Mouse (Mus musculus): ENCODE results near the gene Arpc4.

The Arpc4 gene

GRCm38 (mm10) chr6:113364518-113365135, 13.3 kb upstream of the Arpc4 start:
- DNase-seq (ENCODE audit: low spot score in 2 of 2) = no peak

GRCm38 (mm10) chr6:113366639-113367038, 11.3 kb upstream of the Arpc4 start:
- DNase-seq (ENCODE audit: low spot score in 2 of 2) = no peak

DNA sequence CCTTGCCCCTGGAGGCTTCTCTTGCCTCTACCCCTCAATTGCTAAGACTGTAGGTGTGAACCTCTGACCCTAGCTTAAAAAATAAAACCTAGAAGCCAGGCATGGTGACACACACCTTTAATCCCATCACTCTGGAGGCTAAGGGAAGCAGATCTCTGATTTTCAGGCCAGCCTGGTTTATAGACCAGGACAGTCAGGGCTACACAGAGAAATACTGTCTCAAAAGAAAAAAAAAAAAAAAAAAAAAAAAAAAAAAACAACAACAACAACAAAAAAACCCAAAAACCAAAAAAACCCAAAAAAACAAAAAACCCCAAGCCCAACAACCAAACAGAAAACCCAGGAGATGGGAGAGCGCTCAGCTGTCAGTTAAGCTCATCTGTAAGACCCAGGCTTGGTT, 10.3 kb upstream of the Arpc4 start:
- DNase-seq (ENCODE audit: low spot score in 2 of 2) = no peak

- DNase-seq (ENCODE audit: low spot score in 2 of 2) = no peak
These were observed 9.8 kb upstream of the Arpc4 start for GRCm38 (mm10) chr6:113368124-113368523.

- no peak for DNase-seq (ENCODE audit: low spot score in 2 of 2)
These were observed 9.3 kb upstream of the Arpc4 start for GRCm38 (mm10) chr6:113368577-113368976.

DNA sequence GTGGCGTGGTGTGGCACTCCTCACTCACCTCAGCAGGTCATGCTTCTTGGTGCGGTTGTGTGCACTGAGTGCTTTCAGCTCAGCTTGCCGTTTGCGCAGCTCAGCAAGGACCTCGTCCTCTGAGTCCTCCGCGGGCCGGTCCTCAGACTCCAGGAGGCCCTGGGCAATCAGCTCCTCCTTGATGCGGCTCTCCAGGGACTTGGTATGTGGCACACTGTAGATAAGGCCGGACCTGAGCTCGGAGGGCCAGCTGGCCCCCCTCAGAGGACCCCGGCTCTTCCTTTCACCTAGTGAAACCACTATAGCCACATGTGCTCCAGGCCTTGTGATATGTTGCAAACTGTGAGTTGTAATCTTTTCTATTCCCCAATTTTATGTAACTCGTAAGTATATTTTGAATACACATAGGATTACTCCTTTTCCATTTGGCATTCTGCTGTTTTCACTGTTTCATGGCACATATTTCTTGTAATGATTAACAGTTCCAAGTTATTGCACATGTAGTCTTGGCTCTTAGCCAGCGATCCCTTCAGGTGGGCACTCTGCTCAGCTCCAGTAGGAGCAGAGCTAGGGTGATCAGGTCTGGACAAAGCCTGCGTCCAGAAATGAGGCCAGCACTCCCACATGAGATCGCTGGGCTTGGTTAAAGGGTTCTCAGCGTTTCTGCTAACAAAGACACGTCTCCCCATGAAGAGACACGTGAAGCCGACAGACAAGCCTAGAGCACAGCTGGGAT, 7.6 kb upstream of the Arpc4 start:
- DNase-seq (ENCODE audit: low spot score in 2 of 2) = no peak

GRCm38 (mm10) chr6:113373491-113373890, 4.4 kb upstream of the Arpc4 start:
- DNase-seq (ENCODE audit: low spot score in 2 of 2) = no peak

DNA sequence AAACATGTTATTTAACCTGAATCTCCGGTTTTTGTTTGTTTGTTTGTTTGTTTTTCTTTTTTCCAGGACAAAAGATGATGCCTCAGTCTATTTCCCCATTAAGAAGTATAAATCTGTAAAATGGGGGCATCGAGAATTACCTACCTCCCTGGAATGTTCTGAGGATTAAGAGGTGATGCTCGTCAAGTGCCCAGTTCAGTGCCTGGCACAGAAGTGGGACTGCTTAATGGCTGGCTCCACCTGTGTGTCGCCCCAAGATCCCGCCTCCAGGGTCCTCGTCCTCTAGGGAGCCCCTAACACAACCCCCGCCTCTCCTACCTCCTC, 781 bp upstream of the Arpc4 start:
- no peak for DNase-seq (ENCODE audit: low spot score in 2 of 2)

- DNase-seq (ENCODE audit: low spot score in 2 of 2) = no peak
These were observed 1.3 kb downstream of the Arpc4 start for GRCm38 (mm10) chr6:113379246-113379645.

DNA sequence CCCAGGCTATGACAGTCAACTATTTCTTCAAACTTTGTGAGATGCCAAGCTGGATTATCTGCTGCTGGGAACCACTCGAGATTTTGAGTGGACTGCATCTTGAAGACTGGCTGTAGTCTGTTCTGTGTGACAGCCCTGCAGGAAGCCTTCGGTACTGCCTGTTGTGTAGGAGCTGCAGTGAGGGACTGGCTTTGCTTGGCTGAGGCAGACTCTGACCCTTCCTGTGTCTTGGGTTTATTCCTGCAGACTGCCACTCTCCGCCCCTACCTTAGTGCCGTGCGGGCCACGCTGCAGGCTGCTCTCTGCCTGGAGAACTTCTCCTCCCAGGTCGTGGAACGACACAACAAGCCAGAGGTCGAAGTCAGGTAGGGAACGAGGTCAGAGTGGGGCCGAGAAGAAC, 2.6 kb downstream of the Arpc4 start:
- no peak for DNase-seq (ENCODE audit: low spot score in 2 of 2)

- DNase-seq (ENCODE audit: low spot score in 2 of 2) = peak in 1 of 2 experiments; percentile 43
These were observed 6.5 kb downstream of the Arpc4 start for GRCm38 (mm10) chr6:113384351-113384927.

GRCm38 (mm10) chr6:113385160-113385714, 7.3 kb downstream of the Arpc4 start:
- DNase-seq (ENCODE audit: low spot score in 2 of 2) = no peak

DNA sequence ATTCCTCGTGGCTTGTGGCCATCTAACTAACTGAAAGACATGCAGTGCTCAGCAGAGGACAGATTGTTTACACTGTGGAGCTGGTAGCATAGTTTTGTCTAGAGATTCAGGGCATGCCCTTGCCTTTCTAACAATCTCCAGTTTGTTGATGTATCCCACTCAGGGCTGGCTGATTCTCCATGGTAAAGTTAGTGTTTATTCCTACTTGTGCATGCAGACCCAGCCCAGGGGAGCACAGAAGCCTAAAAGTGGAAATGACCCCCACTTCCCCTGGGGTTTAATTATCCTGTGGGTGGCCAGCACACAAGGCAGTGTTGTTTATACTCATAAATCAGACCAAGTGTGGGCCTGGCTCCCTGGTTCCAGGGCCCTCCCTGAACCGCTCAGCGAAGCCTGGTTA, 8.1 kb downstream of the Arpc4 start:
- no peak for DNase-seq (ENCODE audit: low spot score in 2 of 2)

GRCm38 (mm10) chr6:113388960-113389359, 11.0 kb downstream of the Arpc4 start, which contains the start of gene Ttll3:
TSS of gene Ttll3 (plus strand) at chr6:113389260.
- DNase-seq (ENCODE audit: low spot score in 2 of 2) = no peak

DNA sequence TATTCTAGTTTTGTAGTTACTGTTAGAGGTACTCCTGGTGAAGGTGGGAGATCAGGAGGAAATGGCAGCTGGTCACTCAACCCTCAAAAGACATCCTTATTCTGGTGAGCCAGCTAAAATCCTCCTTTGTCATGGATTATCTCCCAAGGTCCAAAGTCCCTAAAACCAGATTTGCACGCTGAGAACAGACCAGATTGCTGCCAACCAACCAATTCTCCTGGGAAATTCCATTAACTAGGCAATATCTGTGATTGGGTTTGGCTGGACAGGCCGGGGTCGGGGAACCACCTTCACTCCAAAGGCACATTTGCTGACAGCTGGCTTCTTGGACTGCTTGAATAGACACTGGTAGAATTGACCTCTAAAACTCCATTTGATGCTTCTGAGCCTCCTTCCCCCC, 12.8 kb downstream of the Arpc4 start:
- no peak for DNase-seq (ENCODE audit: low spot score in 2 of 2)

- no peak for DNase-seq (ENCODE audit: low spot score in 2 of 2)
These were observed 14.1 kb downstream of the Arpc4 start for GRCm38 (mm10) chr6:113392015-113392386.

- peak; percentile 44 to 45 for DNase-seq (ENCODE audit: low spot score in 2 of 2)
These were observed 14.6 kb downstream of the Arpc4 start for GRCm38 (mm10) chr6:113392387-113393071.

GRCm38 (mm10) chr6:113393951-113394350, 16.0 kb downstream of the Arpc4 start:
- no peak for DNase-seq (ENCODE audit: low spot score in 2 of 2)

- DNase-seq (ENCODE audit: low spot score in 2 of 2) = no peak
These were observed 16.9 kb downstream of the Arpc4 start for GRCm38 (mm10) chr6:113394811-113395210.

- DNase-seq (ENCODE audit: low spot score in 2 of 2) = no peak
These were observed 17.6 kb downstream of the Arpc4 start for GRCm38 (mm10) chr6:113395501-113395900.

GRCm38 (mm10) chr6:113396270-113397030, 18.5 kb downstream of the Arpc4 start:
- no peak for DNase-seq (ENCODE audit: low spot score in 2 of 2)

DNA sequence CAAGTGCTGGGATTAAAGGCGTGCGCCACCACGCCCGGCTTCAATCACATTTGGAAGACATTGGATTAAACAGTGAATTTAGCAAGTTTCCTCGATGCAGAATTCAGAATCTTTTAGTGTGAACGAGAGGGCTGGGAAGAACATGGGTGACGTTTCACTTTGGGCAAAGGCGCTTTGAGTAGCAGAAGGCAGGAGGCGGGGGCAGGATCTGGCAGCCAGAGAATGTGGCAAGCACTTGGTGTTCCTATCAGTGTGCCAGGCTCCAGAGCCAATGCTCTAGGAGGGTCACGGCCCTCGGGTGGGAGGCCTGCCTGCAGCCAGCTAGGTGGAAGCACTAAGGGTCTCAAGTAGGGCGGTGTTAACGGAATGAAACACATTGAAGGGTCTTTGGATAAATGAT, 24.2 kb downstream of the Arpc4 start:
- DNase-seq (ENCODE audit: low spot score in 2 of 2) = peak; percentile 48 to 49
